Mouse (Mus musculus) C2C12 (cell line): ENCODE measurements at regions not wholly inside any gene's neighbourhood (a gene's known extent, or its start where the extent isn't known, plus 50 kb on each side); places are given as distances from the start of the nearest gene placed in this dataset.

Source experiments
- H3K27me3 ChIP-seq: one replicate; pipeline ENCODE4 v1.6.1; 2011; ENCODE audit not compliant: control insufficient read depth, insufficient read depth, insufficient read length
- H3K36me3 ChIP-seq: one replicate; pipeline ENCODE4 v1.6.1; 2011; ENCODE audit not compliant: control insufficient read depth, insufficient read depth
- H3K4me3 ChIP-seq: one replicate; pipeline ENCODE4 v1.5.1; 2011; ENCODE audit warnings: mild to moderate bottlenecking, control low read depth; ENCODE audit not compliant: poor library complexity, insufficient read depth, severe bottlenecking
- H3K79me2 ChIP-seq: one replicate; pipeline ENCODE4 v1.6.1; 2011; ENCODE audit not compliant: control insufficient read depth, insufficient read depth
- H3K79me3 ChIP-seq: one replicate; pipeline ENCODE4 v1.6.1; 2011; ENCODE audit warnings: low read depth, control low read depth
- H3ac ChIP-seq: one replicate; pipeline ENCODE3; 2011; ENCODE audit warnings: low read depth; ENCODE audit not compliant: control insufficient read depth, insufficient read length
- CEBPB ChIP-seq: IDR thresholded peaks from one replicate; pipeline ENCODE4 v1.6.1; 2011; ENCODE audit warnings: low read depth, mild to moderate bottlenecking, control low read depth, moderate library complexity
- CTCF ChIP-seq: IDR thresholded peaks from one replicate; pipeline ENCODE4 v1.5.1; 2011; ENCODE audit not compliant: control insufficient read depth, insufficient read depth, insufficient read length
- FOSL1 ChIP-seq: IDR thresholded peaks from one replicate; pipeline ENCODE4 v1.8.0; 2011; ENCODE audit warnings: mild to moderate bottlenecking, low read length; ENCODE audit not compliant: poor library complexity, insufficient read depth, severe bottlenecking
- MAX ChIP-seq: IDR thresholded peaks from one replicate; pipeline ENCODE4 v1.6.1; 2011; ENCODE audit warnings: mild to moderate bottlenecking, control low read depth
- MYOD1 ChIP-seq: IDR thresholded peaks from one replicate; pipeline ENCODE4 v1.6.1; 2011; ENCODE audit warnings: low read depth; ENCODE audit not compliant: control insufficient read depth, insufficient read length
- MYOG ChIP-seq: IDR thresholded peaks from one replicate; pipeline ENCODE4 v1.6.1; 2011; ENCODE audit not compliant: control insufficient read depth, insufficient read length; ENCODE audit errors: extremely low read depth
- USF1 ChIP-seq: IDR thresholded peaks from one replicate; pipeline ENCODE4 v1.6.1; 2011; ENCODE audit warnings: low read depth, mild to moderate bottlenecking, control low read depth, moderate library complexity

DNA sequence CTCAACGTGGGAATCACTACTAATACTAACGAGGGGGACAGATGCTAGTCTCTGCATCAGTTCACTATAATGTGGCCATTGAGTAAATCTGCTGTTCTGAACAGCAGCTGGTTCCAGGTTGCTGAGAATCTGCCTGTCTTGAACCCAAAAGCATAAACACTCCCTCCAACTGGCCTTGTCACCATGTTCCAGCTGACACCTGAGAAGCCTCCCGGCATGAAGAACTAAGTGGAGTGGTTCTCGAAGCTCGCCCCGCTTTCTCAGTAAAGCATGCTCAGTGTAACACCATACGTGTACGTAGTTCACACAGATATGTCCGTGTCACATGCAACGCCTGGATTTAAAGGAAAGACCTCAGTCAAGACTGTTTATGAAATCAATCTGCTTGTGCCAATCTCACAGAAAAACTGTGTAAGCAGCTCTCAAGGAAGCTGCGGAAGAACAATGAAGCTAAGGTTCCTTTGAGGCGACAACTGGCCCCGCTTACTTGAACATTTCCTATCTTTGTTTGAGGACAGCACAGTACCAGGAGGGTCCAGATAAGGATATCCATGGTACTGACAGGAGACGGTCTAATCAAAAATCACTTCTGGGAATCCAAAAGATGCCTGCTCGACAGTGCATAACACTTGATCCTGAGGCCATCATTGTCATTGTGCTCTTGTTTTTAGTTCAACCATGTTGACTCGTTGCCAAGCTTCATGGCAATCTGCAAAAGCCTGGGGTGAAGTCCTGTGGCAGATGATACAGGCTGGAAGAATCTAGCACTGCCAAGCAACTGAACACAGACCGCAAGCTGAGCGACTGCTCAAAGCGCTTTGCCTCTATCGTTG is 82.8 kb upstream of the Myo10 start:
- Histone ChIP-seq H3ac (no peak overlapping the region), H3K79me2 (no peaks in the 10 kb centered on the region), H3K79me3 (no peaks in the 10 kb centered on the region), H3K36me3 (no peaks in the 10 kb centered on the region), H3K27me3 (no peaks in the 10 kb centered on the region), H3K4me3 (no peak overlapping the region)
- no peak for TF ChIP-seq MYOD1
- TF ChIP-seq USF1: no peak
- no peak for TF ChIP-seq CEBPB
- no peak for TF ChIP-seq CTCF
- TF ChIP-seq MYOG: no peak
- TF ChIP-seq FOSL1: no peak
- TF ChIP-seq MAX: no peak

DNA sequence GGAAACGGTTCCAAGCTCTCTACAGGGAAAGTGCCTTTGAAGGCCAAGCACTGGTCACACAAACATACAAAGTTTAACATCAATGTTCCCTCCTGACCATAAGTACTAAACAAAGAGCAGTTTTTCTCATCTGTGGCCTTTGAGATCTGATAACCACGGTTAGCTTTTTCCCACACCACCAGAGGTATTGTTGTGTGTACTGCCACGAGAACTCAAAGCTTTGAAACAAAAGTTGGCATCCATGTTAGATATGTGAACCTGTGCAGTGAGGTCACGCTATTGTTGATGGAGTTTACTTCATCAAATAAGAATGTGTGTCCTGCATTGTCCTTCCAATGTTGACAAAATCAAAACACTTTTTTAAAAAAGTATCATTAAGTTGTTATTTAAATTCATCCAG is 79.9 kb upstream of the Myo10 start:
- Histone ChIP-seq H3ac (no peak overlapping the region), H3K4me3 (no peak overlapping the region), H3K36me3 (no peaks in the 10 kb centered on the region), H3K79me2 (no peaks in the 10 kb centered on the region), H3K79me3 (no peaks in the 10 kb centered on the region), H3K27me3 (no peaks in the 10 kb centered on the region)
- TF ChIP-seq MAX (no peak), CTCF (no peak), CEBPB (no peak), MYOD1 (no peak), FOSL1 (no peak), MYOG (no peak), USF1 (no peak)

DNA sequence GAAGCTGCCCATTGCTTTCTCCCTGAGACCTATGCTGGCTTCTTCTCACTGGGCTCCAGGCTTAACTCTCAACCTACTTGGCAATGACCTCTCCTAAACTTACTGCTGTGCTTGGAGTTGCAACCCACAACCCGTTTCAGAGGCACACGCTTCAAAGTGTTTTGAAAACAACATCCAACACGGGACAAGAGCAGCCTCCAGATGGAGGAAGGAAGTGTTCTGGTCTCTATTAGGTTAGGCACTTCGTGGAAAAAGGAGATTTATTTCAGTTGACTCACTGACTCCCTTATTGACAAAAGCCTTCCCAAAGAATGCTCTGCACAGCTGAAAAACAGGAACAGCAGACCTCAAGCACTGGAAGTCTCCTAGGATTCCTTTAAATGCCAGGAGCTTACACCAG is 76.1 kb upstream of the Myo10 start:
- TF ChIP-seq MYOG: no peak
- no peak for TF ChIP-seq MAX
- TF ChIP-seq CEBPB: no peak

DNA sequence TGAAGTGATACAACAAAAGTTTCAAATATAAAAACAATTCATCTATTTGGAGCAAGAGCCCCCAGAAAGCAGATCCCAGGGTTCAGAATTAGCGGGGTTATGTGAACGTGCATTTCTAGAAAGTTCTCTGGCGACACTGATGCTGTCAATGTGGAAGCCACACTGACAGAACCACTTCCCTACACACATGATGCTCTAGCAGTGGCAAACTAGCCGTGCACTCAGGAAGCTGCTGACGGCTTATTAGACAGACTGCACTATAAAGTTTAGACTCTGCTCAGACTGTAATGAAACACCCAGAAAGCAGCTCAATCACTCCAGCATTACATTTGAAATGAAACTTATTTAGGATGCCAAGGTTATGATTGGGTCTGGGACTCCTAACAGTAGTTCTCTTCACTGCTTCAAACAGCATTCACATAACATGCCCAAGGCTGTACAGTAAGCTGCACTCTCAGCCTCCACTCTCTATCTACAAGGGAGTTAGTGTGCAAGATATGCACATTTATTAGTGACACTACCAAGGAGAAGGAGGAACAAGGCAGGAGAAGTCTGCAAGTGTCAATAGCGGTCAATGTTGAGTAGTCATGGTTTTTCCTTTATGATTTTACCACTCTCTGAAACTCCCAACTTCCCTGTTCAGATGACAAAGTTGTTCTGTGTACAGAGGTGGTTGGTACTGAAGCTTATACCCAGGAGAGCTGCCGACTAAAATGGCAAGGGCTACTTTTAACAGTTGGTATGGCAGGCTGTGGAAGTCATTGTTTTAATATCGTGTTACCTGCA is 71.9 kb upstream of the Myo10 start:
- TF ChIP-seq MAX: no peak
- TF ChIP-seq CTCF: no peak
- TF ChIP-seq USF1: no peak
- TF ChIP-seq MYOD1: no peak
- TF ChIP-seq MYOG: no peak
- no peak for TF ChIP-seq FOSL1
- no peak for TF ChIP-seq CEBPB
- no peaks in the 10 kb centered on the region for H3K79me3 ChIP-seq
- H3K79me2 ChIP-seq: no peaks in the 10 kb centered on the region
- H3K4me3 ChIP-seq: no peak overlapping the region
- no peaks in the 10 kb centered on the region for H3K36me3 ChIP-seq
- H3K27me3 ChIP-seq: no peaks in the 10 kb centered on the region
- H3ac ChIP-seq: no peak overlapping the region

More for the DNA sequence above, 76.1 kb upstream of the Myo10 start:
- Histone ChIP-seq H3K79me2 (no peaks in the 10 kb centered on the region), H3K27me3 (no peaks in the 10 kb centered on the region), H3ac (no peak overlapping the region), H3K36me3 (no peaks in the 10 kb centered on the region), H3K79me3 (no peaks in the 10 kb centered on the region), H3K4me3 (no peak overlapping the region)

DNA sequence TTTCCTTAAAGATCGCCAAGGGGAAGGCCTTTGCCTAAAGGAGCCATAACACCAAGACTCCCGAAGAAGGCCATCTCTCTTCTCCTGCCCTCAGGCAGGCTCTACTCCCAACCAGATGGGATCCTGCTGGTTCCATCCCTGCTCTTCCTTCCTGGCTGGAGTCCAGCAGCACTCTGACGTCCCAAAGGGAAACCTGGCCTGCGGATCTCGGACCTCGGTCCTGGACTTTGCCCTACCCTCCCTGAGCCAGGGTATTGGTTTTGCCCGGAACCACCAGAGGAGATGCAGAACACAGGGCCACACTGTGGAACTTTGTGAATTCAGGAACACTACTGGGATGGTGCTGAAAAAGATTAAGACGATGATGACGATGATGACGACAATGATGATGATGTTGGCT is 67.4 kb upstream of the Myo10 start:
- no peak overlapping the region for H3K4me3 ChIP-seq
- H3ac ChIP-seq: no peak overlapping the region
- no peaks in the 10 kb centered on the region for H3K27me3 ChIP-seq
- H3K36me3 ChIP-seq: no peaks in the 10 kb centered on the region
- TF ChIP-seq CEBPB: no peak
- no peaks in the 10 kb centered on the region for H3K79me2 ChIP-seq
- H3K79me3 ChIP-seq: no peaks in the 10 kb centered on the region

DNA sequence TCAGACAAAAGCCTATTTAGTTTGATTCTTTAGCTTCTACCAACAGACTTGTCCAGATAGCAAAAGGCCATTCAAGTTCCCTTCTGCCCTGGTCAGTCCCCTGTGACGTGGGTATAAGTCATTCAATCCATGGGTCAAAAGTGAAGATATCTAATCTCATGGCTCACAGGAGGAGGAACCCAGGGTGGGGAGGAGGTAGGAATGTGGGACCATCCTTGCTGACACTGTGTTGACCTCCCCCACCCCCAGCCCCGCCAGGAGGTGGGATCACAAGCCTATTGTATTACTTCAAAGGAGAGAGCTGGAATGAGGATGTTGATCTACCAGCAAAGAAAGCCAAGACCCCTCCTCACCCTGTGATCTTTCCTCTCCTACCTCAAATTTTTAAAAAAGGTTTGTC is 66.5 kb upstream of the Myo10 start:
- no peak for TF ChIP-seq FOSL1
- no peak for TF ChIP-seq CEBPB
- TF ChIP-seq MYOG: no peak
- no peak for TF ChIP-seq CTCF
- no peak for TF ChIP-seq USF1
- no peak for TF ChIP-seq MYOD1
- TF ChIP-seq MAX: no peak
- no peak overlapping the region for H3K4me3 ChIP-seq
- no peaks in the 10 kb centered on the region for H3K36me3 ChIP-seq
- H3K79me3 ChIP-seq: no peaks in the 10 kb centered on the region
- H3K27me3 ChIP-seq: no peaks in the 10 kb centered on the region
- no peaks in the 10 kb centered on the region for H3K79me2 ChIP-seq
- no peak overlapping the region for H3ac ChIP-seq
